Mouse (Mus musculus) C2C12 (cell line): ENCODE data around the gene Tent5c. TPM values are rescaled to one million over a fixed set of nuclear protein-coding genes. Genes with fewer than 3 reads are reported as not detected.

Source experiments
- H3K27me3 ChIP-seq: one replicate; pipeline ENCODE4 v1.6.1; 2011; ENCODE audit not compliant: control insufficient read depth, insufficient read depth, insufficient read length
- H3K36me3 ChIP-seq: one replicate; pipeline ENCODE4 v1.6.1; 2011; ENCODE audit not compliant: control insufficient read depth, insufficient read depth
- H3K4me3 ChIP-seq: one replicate; pipeline ENCODE4 v1.5.1; 2011; ENCODE audit warnings: mild to moderate bottlenecking, control low read depth; ENCODE audit not compliant: poor library complexity, insufficient read depth, severe bottlenecking
- H3K79me2 ChIP-seq: one replicate; pipeline ENCODE4 v1.6.1; 2011; ENCODE audit not compliant: control insufficient read depth, insufficient read depth
- H3K79me3 ChIP-seq: one replicate; pipeline ENCODE4 v1.6.1; 2011; ENCODE audit warnings: low read depth, control low read depth
- H3ac ChIP-seq: one replicate; pipeline ENCODE3; 2011; ENCODE audit warnings: low read depth; ENCODE audit not compliant: control insufficient read depth, insufficient read length
- CEBPB ChIP-seq: IDR thresholded peaks from one replicate; pipeline ENCODE4 v1.6.1; 2011; ENCODE audit warnings: low read depth, mild to moderate bottlenecking, control low read depth, moderate library complexity
- CTCF ChIP-seq: IDR thresholded peaks from one replicate; pipeline ENCODE4 v1.5.1; 2011; ENCODE audit not compliant: control insufficient read depth, insufficient read depth, insufficient read length
- FOSL1 ChIP-seq: IDR thresholded peaks from one replicate; pipeline ENCODE4 v1.8.0; 2011; ENCODE audit warnings: mild to moderate bottlenecking, low read length; ENCODE audit not compliant: poor library complexity, insufficient read depth, severe bottlenecking
- MAX ChIP-seq: IDR thresholded peaks from one replicate; pipeline ENCODE4 v1.6.1; 2011; ENCODE audit warnings: mild to moderate bottlenecking, control low read depth
- MYOD1 ChIP-seq: IDR thresholded peaks from one replicate; pipeline ENCODE4 v1.6.1; 2011; ENCODE audit warnings: low read depth; ENCODE audit not compliant: control insufficient read depth, insufficient read length
- MYOG ChIP-seq: IDR thresholded peaks from one replicate; pipeline ENCODE4 v1.6.1; 2011; ENCODE audit not compliant: control insufficient read depth, insufficient read length; ENCODE audit errors: extremely low read depth
- USF1 ChIP-seq: IDR thresholded peaks from one replicate; pipeline ENCODE4 v1.6.1; 2011; ENCODE audit warnings: low read depth, mild to moderate bottlenecking, control low read depth, moderate library complexity
- polyA plus RNA-seq: library from polyadenylated mRNA; unstranded; fragments of >200 nt; fragmentation: generic; extraction: Trizol; gene quantifications from one replicate; pipeline ENCODE4 v1.2.1, GENCODE M21; 2012; ENCODE audit warnings: missing spikeins

Tent5c gene
- polyA plus RNA-seq, 1 experiment, result 0.21 TPM

GRCm38 (mm10) chr3:100485390-100486132 is 3.6 kb downstream of the Tent5c start:
- Histone ChIP-seq H3K27me3 (peaks cover 14% of the 10 kb centered on the region), H3K79me3 (no peaks in the 10 kb centered on the region), H3ac (no peak overlapping the region), H3K79me2 (no peaks in the 10 kb centered on the region), H3K36me3 (no peaks in the 10 kb centered on the region), H3K4me3 (no peak overlapping the region)
- TF ChIP-seq MYOG (no peak), MAX (no peak), MYOD1 (no peak), CTCF (no peak), USF1 (no peak), FOSL1 (no peak), CEBPB (no peak)

GRCm38 (mm10) chr3:100482971-100483610 is 6.0 kb downstream of the Tent5c start:
- no peak overlapping the region for H3K4me3 ChIP-seq
- TF ChIP-seq FOSL1 (no peak), MYOG (no peak), USF1 (no peak), MAX (no peak), CEBPB (no peak), MYOD1 (no peak), CTCF (no peak)
- no peak overlapping the region for H3ac ChIP-seq
- no peaks in the 10 kb centered on the region for H3K79me3 ChIP-seq
- no peaks in the 10 kb centered on the region for H3K79me2 ChIP-seq
- H3K27me3 ChIP-seq, result peaks cover 14% of the 10 kb centered on the region
- no peaks in the 10 kb centered on the region for H3K36me3 ChIP-seq

- Histone ChIP-seq H3K36me3 (no peaks in the 10 kb centered on the region), H3ac (no peak overlapping the region), H3K79me3 (no peaks in the 10 kb centered on the region), H3K27me3 (peaks cover 14% of the 10 kb centered on the region), H3K79me2 (no peaks in the 10 kb centered on the region), H3K4me3 (no peak overlapping the region)
- no peak for TF ChIP-seq CEBPB
- no peak for TF ChIP-seq CTCF
- no peak for TF ChIP-seq MYOG
- no peak for TF ChIP-seq FOSL1
- no peak for TF ChIP-seq MAX
- TF ChIP-seq MYOD1, result no peak
- no peak for TF ChIP-seq USF1
Measured at GRCm38 (mm10) chr3:100482324-100482911, 6.7 kb downstream of the Tent5c start.

- Histone ChIP-seq H3ac (no peak overlapping the region), H3K27me3 (peaks cover 4% of the 10 kb centered on the region), H3K79me2 (no peaks in the 10 kb centered on the region), H3K79me3 (no peaks in the 10 kb centered on the region), H3K36me3 (no peaks in the 10 kb centered on the region), H3K4me3 (no peak overlapping the region)
- TF ChIP-seq MAX (no peak), FOSL1 (no peak), USF1 (no peak), CEBPB (no peak), CTCF (no peak), MYOG (no peak), MYOD1 (no peak)
Measured at GRCm38 (mm10) chr3:100480251-100481005, 8.7 kb downstream of the Tent5c start.

- TF ChIP-seq FOSL1, result no peak
- Histone ChIP-seq H3K27me3 (no peaks in the 10 kb centered on the region), H3K4me3 (no peak overlapping the region), H3K79me3 (no peaks in the 10 kb centered on the region), H3K36me3 (no peaks in the 10 kb centered on the region), H3K79me2 (no peaks in the 10 kb centered on the region), H3ac (no peak overlapping the region)
Measured at GRCm38 (mm10) chr3:100474950-100475472, 14.1 kb downstream of the Tent5c start.
